Mouse (Mus musculus) neural tube, embryonic 15.5 days (tissue): Measurements from ENCODE around the gene Stard13. TPM values are rescaled to one million over a fixed set of nuclear protein-coding genes. Genes with fewer than 3 reads are reported as not detected.

Experiments
- ATAC-seq: fragments of 200-750 bp; cut with Nextera tagmentation; 2 replicates; pipeline ENCODE4 v1.8.0; 2017; ENCODE audit warnings: mild to moderate bottlenecking, moderate TSS enrichment, moderate library complexity; ENCODE audit not compliant: low FRiP score
- H3K27ac ChIP-seq: fragments of 300-500 bp; sonication (generic); replicated peaks from 2 replicates; pipeline ENCODE4 v1.5.1; 2015; ENCODE audit warnings: mild to moderate bottlenecking, inconsistent platforms
- H3K27me3 ChIP-seq: fragments of 300-500 bp; sonication (generic); replicated peaks from 2 replicates; pipeline ENCODE4 v1.6.1; 2015; ENCODE audit warnings: inconsistent platforms
- H3K36me3 ChIP-seq: fragments of 300-500 bp; sonication (generic); 2 replicates; pipeline ENCODE4 v1.6.1; 2015; ENCODE audit warnings: inconsistent platforms
- H3K4me1 ChIP-seq: fragments of 300-500 bp; sonication (generic); 2 replicates; pipeline ENCODE4 v1.6.1; 2015; ENCODE audit warnings: inconsistent platforms
- H3K4me2 ChIP-seq: fragments of 300-500 bp; sonication (generic); 2 replicates; pipeline ENCODE4 v1.6.1; 2015; ENCODE audit warnings: inconsistent platforms, mild to moderate bottlenecking, moderate library complexity
- H3K4me3 ChIP-seq: fragments of 300-500 bp; sonication (generic); replicated peaks from 2 replicates; pipeline ENCODE4 v1.5.1; 2015; ENCODE audit warnings: mild to moderate bottlenecking, inconsistent platforms
- H3K9ac ChIP-seq: fragments of 300-500 bp; sonication (generic); replicated peaks from 2 replicates; pipeline ENCODE4 v1.6.1; 2015; ENCODE audit warnings: mild to moderate bottlenecking, inconsistent platforms
- H3K9me3 ChIP-seq: fragments of 300-500 bp; sonication (generic); replicated peaks from 2 replicates; pipeline ENCODE4 v1.6.1; 2016; ENCODE audit warnings: inconsistent platforms
- WGBS: fragments of 180-500 bp; shearing (Covaris S2); methylation state at CpG from one replicate; pipeline ENCODE4 v1.1.7; 2015; ENCODE audit warnings: mixed read lengths; 5-methylcytosine and 5-hydroxymethylcytosine counted together
- polyA plus RNA-seq: library from polyadenylated mRNA; unstranded; fragments of >200 nt; fragmentation: Nextera tagmentation; extraction: Ambion mirVana; gene quantifications from 2 replicates; pipeline ENCODE4 v1.2.1, GENCODE M21; 2015

The Stard13 gene
- polyA plus RNA-seq, 1 experiment from 2014 or later, result 5.9 TPM

DNA sequence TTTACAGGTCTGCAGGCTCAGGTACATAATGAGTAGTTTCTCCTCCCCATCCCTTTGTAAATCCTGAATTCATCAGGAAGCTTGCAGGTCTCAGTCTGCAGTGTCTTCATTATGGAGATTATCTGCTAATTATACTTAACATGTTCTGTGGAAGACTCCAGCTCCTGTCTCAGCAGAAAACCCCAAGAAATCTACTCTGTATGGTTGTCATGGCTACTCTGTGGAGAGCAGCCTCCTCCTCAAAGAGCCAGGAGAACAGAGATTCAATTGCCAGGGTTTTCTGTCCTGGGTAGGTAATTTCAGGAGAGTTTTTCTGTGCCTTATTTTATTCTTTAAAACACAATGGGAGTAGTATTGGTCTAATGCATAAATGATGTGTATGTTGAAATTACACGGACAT is 210.7 kb downstream of the Stard13 start:
- H3K4me3 ChIP-seq, result no peak overlapping the region
- H3K36me3 ChIP-seq, result no peaks in the 10 kb centered on the region
- ATAC-seq, result no peak
- WGBS, result 31% methylated on average over 1 of the region's 1 CpGs
- no peak overlapping the region for H3K9ac ChIP-seq
- H3K27me3 ChIP-seq, result no peaks in the 10 kb centered on the region
- peak overlapping the region; percentile 65; the same call in 1 of the 2 replicates for H3K27ac ChIP-seq
- no peak overlapping the region; the same call in 1 of the 2 replicates for H3K4me2 ChIP-seq
- H3K4me1 ChIP-seq, result peaks cover 37% of the 10 kb centered on the region
- no peaks in the 10 kb centered on the region for H3K9me3 ChIP-seq

DNA sequence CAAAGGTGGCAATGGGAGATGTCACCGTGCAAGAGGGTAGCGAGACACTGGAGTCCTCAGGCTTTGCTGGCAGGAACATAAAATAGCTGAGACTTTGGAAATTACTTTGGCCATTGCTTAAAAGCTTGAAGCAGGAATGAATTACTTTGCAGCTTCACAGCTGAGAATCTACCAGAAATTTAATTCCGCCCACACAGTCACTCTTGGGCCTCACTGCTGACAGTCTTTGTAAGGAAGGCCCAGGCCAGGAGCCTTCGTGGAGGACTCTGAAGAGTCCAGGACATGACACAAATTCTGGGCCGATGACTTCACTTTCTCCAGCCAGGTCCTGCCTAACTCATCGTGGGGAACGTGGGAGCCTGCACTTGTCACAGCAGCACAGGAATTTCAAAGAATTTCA is 211.6 kb downstream of the Stard13 start:
- Histone ChIP-seq H3K4me1 (peaks cover 34% of the 10 kb centered on the region), H3K27ac (no peak overlapping the region), H3K4me3 (no peak overlapping the region), H3K27me3 (no peaks in the 10 kb centered on the region), H3K9ac (no peak overlapping the region), H3K4me2 (no peak overlapping the region), H3K9me3 (no peaks in the 10 kb centered on the region), H3K36me3 (no peaks in the 10 kb centered on the region)
- WGBS, result 83% methylated on average over 7 of the region's 7 CpGs
- no peak for ATAC-seq

DNA sequence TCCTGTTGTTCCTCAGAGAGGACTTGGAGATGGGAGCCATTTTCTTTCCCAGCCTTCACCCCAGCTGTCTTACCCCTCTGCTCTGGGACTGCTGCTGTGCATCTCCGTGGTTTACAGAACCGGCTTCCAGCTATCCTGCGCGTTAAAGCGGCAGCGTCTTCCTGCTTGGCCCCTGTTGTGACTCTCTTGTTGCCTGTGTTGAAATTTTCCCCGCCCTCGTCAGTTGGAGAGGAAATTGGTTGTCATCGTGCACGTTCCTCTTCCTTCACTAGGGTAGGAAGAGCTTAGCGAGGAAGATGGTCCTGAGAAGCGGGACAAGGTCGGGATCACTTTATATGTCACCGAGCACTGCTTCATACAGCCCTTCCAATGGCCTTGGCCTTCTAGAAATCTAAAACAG is 212.8 kb downstream of the Stard13 start:
- no peaks in the 10 kb centered on the region for H3K36me3 ChIP-seq
- H3K27ac ChIP-seq, result peak overlapping the region; percentile 1; the same call in 1 of the 2 replicates
- WGBS, result 77% methylated on average over 14 of the region's 14 CpGs

DNA sequence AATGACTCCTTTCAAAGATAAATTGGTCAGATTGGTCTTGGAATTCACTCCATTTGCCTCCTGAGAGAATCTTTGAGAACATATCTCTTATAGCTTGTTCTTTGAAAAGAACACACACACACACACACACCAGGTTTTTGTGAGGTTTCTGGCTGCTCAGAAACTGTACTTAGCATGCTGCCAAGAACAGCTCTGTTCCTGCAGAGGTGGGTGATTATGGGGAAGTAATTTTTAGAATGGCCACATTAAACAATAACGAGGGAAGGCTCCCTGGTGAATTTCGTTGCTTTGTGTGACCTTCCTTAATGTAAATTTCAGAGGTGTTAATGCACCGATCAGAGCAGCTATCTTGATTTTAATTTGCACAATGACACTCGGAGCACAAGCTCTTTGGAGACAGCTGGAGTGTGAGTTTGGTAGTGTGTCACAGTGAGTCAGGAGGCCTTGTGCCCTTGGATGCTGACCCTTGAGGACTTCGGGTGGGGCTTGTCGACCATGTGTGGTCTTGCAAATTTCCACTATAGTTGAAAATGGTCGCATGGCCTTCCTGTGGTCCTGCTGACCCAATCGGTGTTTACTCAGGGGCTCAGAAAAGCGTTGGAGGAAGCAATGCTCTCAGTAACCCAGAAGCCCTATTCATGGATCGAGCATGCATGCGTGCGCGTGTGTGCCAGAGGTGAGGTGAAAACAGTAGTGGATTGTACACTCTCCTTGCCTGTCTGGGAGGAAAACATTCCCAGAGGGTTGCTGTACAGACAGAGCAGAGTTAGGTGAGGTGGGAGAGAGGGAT is 213.4 kb downstream of the Stard13 start:
- no peaks in the 10 kb centered on the region for H3K27me3 ChIP-seq
- peak overlapping the region; percentile 1; the same call in 1 of the 2 replicates for H3K27ac ChIP-seq
- WGBS, result 67% methylated on average over 13 of the region's 13 CpGs
- no peaks in the 10 kb centered on the region for H3K36me3 ChIP-seq
- peaks cover 33% of the 10 kb centered on the region for H3K4me1 ChIP-seq
- no peak overlapping the region for H3K4me2 ChIP-seq
- H3K4me3 ChIP-seq, result no peak overlapping the region
- no peak for ATAC-seq
- H3K9ac ChIP-seq, result no peak overlapping the region
- H3K9me3 ChIP-seq, result no peaks in the 10 kb centered on the region

More for the DNA sequence above, 212.8 kb downstream of the Stard13 start:
- peaks cover 33% of the 10 kb centered on the region for H3K4me1 ChIP-seq
- H3K27me3 ChIP-seq, result no peaks in the 10 kb centered on the region
- ATAC-seq, result no peak
- H3K4me3 ChIP-seq, result no peak overlapping the region
- H3K9ac ChIP-seq, result no peak overlapping the region
- H3K4me2 ChIP-seq, result no peak overlapping the region
- H3K9me3 ChIP-seq, result no peaks in the 10 kb centered on the region

DNA sequence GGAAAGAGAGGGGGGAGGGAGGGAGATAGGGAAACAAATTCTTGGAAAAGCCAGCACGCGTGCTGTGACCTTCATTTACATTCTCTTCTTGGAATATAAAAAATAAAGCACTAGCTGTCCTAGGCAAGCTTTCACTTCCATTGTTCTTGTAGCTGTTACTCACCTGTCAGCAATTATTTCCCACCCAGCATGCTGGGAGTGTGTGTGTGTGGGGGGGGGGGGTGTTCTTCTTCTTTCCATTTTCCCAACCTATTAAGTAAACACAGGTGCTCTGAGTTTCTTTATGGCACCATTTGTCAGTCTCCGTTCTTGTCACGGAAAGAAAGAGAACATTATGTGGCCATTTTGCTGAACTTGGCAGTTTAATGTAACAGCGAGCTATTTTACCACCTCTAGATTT is 214.7 kb downstream of the Stard13 start:
- Histone ChIP-seq H3K27me3 (no peaks in the 10 kb centered on the region), H3K4me1 (peaks cover 33% of the 10 kb centered on the region), H3K27ac (no peak overlapping the region), H3K36me3 (no peaks in the 10 kb centered on the region), H3K9ac (no peak overlapping the region), H3K4me2 (no peak overlapping the region), H3K9me3 (no peaks in the 10 kb centered on the region), H3K4me3 (no peak overlapping the region)
- WGBS, result 50% methylated on average over 5 of the region's 5 CpGs
- no peak for ATAC-seq

DNA sequence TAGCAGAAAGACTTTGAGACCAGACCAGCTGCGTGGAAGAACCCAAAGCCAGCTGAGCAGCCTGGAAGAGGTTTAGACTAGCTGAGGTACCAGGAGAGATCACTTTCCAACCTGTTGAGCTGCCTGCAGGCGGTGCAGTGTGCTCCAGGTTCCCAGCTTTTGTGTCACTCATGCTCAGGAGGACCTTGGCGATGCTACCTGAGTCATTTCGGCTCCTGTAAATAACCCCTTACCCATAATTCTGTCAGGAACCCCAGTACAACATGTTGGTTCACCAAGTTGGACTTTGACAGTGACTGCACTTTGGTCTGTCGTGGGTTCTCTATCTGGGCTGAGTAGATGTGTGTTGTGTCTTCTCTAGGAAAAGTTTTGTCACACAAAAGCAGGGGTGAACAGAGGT is 215.2 kb downstream of the Stard13 start:
- H3K27ac ChIP-seq, result no peak overlapping the region
- no peak overlapping the region for H3K4me3 ChIP-seq
- 78% methylated on average over 5 of the region's 5 CpGs for WGBS

DNA sequence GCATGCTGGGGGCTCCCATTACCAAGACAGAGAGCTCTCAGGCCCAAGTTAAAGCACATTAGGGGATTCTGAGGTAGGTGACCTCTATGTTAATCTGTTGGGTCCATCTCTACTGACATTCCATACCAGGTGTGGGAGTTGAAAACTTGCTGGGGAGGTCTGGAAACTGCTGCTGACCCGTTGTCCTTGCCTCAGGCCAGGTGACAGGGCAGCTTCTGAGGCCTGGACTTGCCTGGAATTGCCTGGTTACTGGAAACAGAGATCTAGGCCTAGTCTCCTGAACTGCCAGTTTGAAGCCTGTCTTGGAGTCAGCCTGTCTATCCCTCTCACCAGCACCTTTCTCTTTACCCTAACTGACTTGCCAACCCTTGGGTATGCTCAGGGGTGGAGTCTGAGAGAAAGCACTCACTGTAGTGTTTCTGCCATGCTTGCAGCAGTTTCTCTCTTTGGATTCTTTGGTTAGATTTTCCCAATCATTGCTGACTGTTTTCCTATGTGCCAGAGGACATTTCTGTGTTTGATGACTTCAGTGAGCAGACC is 229.3 kb downstream of the Stard13 start:
- Histone ChIP-seq H3K9me3 (no peaks in the 10 kb centered on the region), H3K4me1 (no peaks in the 10 kb centered on the region), H3K4me2 (no peak overlapping the region), H3K27ac (no peak overlapping the region), H3K36me3 (no peaks in the 10 kb centered on the region), H3K27me3 (no peaks in the 10 kb centered on the region), H3K9ac (no peak overlapping the region), H3K4me3 (no peak overlapping the region)
- WGBS, result 76% methylated on average over 1 of the region's 1 CpGs
- ATAC-seq, result no peak

More for the DNA sequence above, 215.2 kb downstream of the Stard13 start:
- H3K9ac ChIP-seq, result no peak overlapping the region
- no peaks in the 10 kb centered on the region for H3K27me3 ChIP-seq
- no peaks in the 10 kb centered on the region for H3K9me3 ChIP-seq
- no peak for ATAC-seq
- H3K36me3 ChIP-seq, result no peaks in the 10 kb centered on the region
- peaks cover 29% of the 10 kb centered on the region for H3K4me1 ChIP-seq
- no peak overlapping the region for H3K4me2 ChIP-seq

DNA sequence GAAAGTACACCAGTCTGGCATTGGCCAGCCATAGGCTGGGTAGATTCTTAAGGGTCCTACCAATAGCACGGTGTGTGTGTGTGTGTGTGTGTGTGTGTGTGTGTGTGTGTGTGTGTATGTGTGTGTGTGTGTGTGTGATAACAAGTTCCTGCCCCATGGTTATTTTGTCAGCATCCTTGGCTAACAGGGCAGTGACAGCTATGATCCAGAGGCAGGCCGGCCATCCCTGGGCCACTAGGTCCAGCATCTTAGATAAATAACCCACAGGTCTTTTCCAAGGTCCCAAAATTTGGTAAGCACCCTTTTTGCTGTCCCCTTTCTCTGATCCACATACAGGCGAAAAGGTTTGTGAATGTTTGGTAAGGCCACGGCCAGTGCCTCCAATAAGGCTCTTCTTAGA is 231.6 kb downstream of the Stard13 start:
- Histone ChIP-seq H3K9ac (no peak overlapping the region), H3K27ac (no peak overlapping the region)

DNA sequence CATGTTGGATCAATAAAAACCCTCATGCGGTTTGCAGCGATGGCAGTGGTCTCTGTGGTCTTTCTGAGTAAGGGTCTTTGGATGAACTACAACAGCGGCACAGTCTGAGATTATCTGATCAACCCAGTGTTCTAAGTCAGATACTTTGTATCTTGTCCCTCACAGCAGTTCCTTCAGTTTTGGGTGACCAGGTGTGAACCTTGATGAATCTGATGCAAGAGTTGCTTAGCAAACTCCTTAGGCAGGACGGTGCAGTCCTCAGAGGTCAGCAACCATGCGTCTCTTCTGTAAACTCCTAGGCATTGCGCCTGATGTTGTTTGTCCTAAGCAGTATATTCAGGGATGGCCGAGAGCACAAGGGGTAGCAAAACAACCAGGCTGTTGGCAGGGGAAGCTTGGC is 232.5 kb downstream of the Stard13 start:
- no peak for ATAC-seq
- H3K36me3 ChIP-seq, result no peaks in the 10 kb centered on the region
- H3K27me3 ChIP-seq, result no peaks in the 10 kb centered on the region
- H3K9me3 ChIP-seq, result no peaks in the 10 kb centered on the region
- no peak overlapping the region for H3K4me3 ChIP-seq
- no peak overlapping the region for H3K27ac ChIP-seq
- no peak overlapping the region for H3K4me2 ChIP-seq
- H3K9ac ChIP-seq, result no peak overlapping the region
- no peaks in the 10 kb centered on the region for H3K4me1 ChIP-seq
- WGBS, result 93% methylated on average over 7 of the region's 7 CpGs

More for the DNA sequence above, 231.6 kb downstream of the Stard13 start:
- 91% methylated on average over 4 of the region's 4 CpGs for WGBS
- H3K4me1 ChIP-seq, result no peaks in the 10 kb centered on the region
- H3K9me3 ChIP-seq, result no peaks in the 10 kb centered on the region
- no peak for ATAC-seq
- H3K4me2 ChIP-seq, result no peak overlapping the region
- H3K4me3 ChIP-seq, result no peak overlapping the region
- H3K36me3 ChIP-seq, result no peaks in the 10 kb centered on the region
- H3K27me3 ChIP-seq, result no peaks in the 10 kb centered on the region

DNA sequence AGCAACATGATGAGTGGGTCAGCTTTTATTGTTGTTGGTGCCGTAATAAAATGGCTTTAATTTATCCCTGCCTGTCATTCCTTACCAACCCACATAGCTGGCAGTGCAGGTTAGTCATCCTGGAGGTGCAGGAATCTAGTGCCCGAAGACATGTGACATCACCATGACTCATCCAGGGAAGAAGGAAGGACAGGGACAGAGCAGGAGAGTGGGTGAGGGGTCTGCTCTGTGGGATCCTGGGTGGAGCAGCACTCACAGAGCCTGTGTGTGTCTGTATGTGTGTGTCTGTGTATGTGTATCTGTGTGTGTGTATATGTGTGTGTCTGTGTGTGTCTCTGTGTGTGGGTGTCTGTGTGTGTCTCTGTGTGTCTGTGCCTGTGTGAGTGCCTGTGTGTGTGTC is 237.1 kb downstream of the Stard13 start:
- Histone ChIP-seq H3K27me3 (no peaks in the 10 kb centered on the region), H3K9me3 (no peaks in the 10 kb centered on the region), H3K27ac (no peak overlapping the region), H3K4me2 (no peak overlapping the region), H3K36me3 (no peaks in the 10 kb centered on the region), H3K4me3 (no peak overlapping the region), H3K9ac (no peak overlapping the region), H3K4me1 (no peaks in the 10 kb centered on the region)
- no peak for ATAC-seq
- 74% methylated on average over 2 of the region's 2 CpGs for WGBS

DNA sequence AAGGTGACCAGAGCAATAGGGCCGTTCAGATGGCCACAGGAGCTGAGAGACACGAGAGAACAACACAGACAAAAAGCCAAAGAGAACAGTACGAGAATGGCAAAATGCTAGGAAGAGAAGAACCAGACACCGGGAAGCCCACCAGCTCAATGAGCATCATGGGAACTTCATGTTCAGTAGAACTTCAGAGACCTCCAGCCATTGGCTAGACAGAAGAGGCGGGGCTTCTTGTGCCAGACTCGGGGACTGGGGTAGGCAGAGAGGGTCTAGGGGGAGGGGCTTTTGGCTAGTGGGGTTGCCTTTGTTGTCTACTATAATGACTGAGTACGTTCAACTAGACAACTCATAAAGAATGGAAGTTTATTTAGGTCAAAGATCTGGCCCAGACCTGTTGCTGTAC is 239.5 kb downstream of the Stard13 start:
- Histone ChIP-seq H3K9ac (no peak overlapping the region), H3K36me3 (no peaks in the 10 kb centered on the region), H3K4me3 (no peak overlapping the region), H3K27ac (no peak overlapping the region), H3K4me2 (no peak overlapping the region), H3K9me3 (no peaks in the 10 kb centered on the region), H3K27me3 (no peaks in the 10 kb centered on the region), H3K4me1 (no peaks in the 10 kb centered on the region)
- no peak for ATAC-seq
- 93% methylated on average over 7 of the region's 7 CpGs for WGBS
